Mouse (Mus musculus) C2C12 (cell line): ENCODE measurements around the gene Ubxn7.

ENCODE experiments used
- CEBPB ChIP-seq: IDR thresholded peaks from one replicate; pipeline ENCODE4 v1.6.1; 2011; ENCODE audit warnings: low read depth, mild to moderate bottlenecking, control low read depth, moderate library complexity
- CTCF ChIP-seq: IDR thresholded peaks from one replicate; pipeline ENCODE4 v1.5.1; 2011; ENCODE audit not compliant: control insufficient read depth, insufficient read depth, insufficient read length
- FOSL1 ChIP-seq: IDR thresholded peaks from one replicate; pipeline ENCODE4 v1.8.0; 2011; ENCODE audit warnings: mild to moderate bottlenecking, low read length; ENCODE audit not compliant: poor library complexity, insufficient read depth, severe bottlenecking
- MYOD1 ChIP-seq: IDR thresholded peaks from one replicate; pipeline ENCODE4 v1.6.1; 2011; ENCODE audit warnings: low read depth; ENCODE audit not compliant: control insufficient read depth, insufficient read length
- MYOG ChIP-seq: IDR thresholded peaks from one replicate; pipeline ENCODE4 v1.6.1; 2011; ENCODE audit not compliant: control insufficient read depth, insufficient read length; ENCODE audit errors: extremely low read depth
- USF1 ChIP-seq: IDR thresholded peaks from one replicate; pipeline ENCODE4 v1.6.1; 2011; ENCODE audit warnings: low read depth, mild to moderate bottlenecking, control low read depth, moderate library complexity

DNA sequence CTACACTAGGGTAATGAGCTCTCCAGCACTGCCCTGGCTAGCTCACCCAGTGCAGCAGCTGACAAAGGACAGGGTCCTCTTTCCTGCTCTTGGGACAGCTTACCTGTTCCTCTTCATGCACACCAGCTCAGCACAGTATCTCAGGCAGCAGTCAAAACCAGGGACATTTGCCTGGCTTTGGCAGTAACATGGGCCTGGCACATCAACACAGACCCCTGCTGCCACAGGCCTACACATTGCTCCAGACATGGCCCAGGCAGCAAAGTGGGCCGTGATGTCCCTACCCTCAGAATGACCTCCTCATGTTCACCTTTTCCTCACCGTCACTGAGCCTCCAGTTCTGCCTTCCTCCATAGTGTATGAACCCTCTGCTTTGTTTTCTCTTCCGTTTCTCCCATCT, 18.7 kb downstream of the Ubxn7 start:
- TF ChIP-seq CTCF (no peak), MYOD1 (no peak), FOSL1 (no peak), CEBPB (no peak), MYOG (no peak), USF1 (no peak)
